Mouse (Mus musculus) adrenal gland, adult 10 weeks (tissue): ENCODE results near the gene Phgdh. TPM values are rescaled to one million over a fixed set of nuclear protein-coding genes. Genes with fewer than 3 reads are reported as not detected.

ENCODE experiments used
- polyA plus RNA-seq: library from polyadenylated mRNA; stranded (reverse); fragments of 350-450 nt; fragmentation: Illumina TruSeq; extraction: RNeasy Lipid Tissue Mini Kit (QIAGEN cat#74804); gene quantifications from one replicate; pipeline ENCODE4 v1.2.3, GENCODE M21; 2014; ENCODE audit warnings: low read depth, low replicate concordance

Gene Phgdh
- 3.9 TPM for polyA plus RNA-seq

DNA sequence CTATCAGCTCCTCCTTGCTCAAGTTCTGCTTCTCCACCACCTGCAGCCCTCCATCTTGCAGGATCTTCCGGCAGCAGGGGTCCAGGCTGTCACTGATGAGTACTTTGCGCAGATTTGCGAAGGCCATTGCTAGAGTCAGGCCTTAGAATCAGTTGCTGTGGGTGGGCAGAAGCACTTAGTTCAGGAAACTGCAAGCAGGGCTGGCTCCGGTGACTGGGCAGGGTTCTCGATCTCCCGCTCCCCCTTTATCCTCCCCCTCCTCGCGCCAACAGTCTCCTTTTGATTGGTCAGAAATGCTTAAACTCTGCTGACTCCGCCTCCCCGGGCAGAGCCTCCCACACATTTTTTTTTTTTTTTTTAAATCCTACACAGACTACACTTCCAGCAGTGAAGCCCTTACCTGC lies at the start of gene Phgdh:
Gene Phgdh, minus strand, starts transcription at position 285 of the 404 bp plus-strand sequence.

DNA sequence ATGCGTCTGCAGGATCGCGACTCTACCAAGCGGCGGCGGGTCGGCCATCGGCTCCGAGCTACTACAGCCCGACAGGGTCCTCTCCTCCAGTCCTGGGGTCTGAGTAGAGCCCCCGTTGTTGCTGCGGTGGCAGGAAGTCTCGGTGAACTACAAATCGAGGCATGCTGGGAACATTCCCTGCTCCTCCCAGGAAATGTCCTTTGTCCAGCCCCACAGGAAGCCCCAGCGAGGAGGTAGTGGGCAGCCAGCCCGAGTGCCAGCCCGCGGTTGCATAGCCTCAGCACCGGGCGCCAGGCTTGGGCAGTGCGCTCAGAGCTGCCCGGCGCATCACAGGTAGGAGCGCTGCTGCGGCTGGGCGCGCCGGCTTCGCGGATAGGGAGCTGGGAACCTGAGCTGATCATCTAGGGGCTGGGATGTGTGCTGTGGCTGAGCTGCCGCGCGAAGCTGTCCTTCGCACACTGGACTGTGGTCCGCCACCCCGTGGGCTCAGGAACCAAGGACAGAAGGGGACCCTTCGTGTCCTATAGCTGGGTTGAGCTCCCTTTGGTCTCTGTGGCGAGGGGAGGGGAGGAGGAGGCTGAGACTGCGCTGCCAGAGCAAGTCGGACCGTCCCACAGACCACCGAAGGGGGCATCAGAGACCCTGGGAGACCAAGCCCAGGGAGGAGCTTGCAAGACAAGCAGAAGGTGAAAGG lies 42.6 kb upstream of the Phgdh start, which contains the start of gene Zfp697:
Gene Zfp697, plus strand, starts transcription at position 216 of the 694 bp plus-strand sequence.

DNA sequence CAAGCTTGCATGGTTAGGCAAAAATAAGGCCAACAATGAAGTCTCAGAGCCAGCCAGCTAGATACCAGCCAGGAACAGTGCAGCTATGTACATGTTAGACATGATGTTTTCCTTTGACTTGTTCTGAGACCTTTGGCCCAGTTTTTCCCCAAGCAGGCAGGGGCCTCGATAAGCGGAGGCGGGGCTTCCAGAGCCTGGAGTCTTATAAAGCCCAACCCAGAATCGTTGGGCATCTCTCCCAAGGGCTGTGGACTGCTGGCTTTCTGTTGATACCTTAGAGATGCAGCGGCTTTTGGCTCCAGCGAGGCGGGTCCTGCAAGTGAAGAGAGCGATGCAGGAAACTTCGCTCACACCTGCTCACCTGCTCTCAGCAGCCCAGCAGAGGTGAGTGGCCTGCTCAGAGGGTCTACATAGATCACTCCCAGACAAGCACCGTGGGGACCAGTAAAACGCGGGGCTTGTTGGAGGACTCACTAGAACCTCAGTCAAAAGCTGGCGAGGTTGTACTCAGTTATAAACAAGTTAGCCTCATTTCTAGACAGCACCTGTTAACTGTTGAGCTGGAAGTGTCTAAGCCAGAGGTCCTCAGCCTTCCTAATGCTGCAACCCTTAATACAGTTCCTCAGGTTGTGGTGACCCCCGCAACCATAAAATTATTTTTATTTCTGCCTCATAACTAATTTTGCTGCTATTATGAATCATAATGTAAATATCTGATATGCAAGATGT lies 59.4 kb downstream of the Phgdh start, which contains the start of gene Hmgcs2:
Gene Hmgcs2, plus strand, starts transcription at position 232 of the 729 bp plus-strand sequence.

Other genes starting within 250 kb of the Phgdh start
- gene Adam30, start 179.4 kb downstream of the Phgdh start, polyA plus RNA-seq = not detected
- gene Reg4, start 117.8 kb downstream of the Phgdh start, polyA plus RNA-seq = not detected
- 4.5 TPM for gene Hmgcs2, start 59.6 kb downstream of the Phgdh start, polyA plus RNA-seq
- gene Zfp697, start 42.5 kb upstream of the Phgdh start, polyA plus RNA-seq = 7.0 TPM
- not detected for gene Gm4450, start 117.1 kb upstream of the Phgdh start, polyA plus RNA-seq
- not detected for gene Hsd3b4, start 170.5 kb upstream of the Phgdh start, polyA plus RNA-seq
- not detected for gene Gm10681, start 248.8 kb upstream of the Phgdh start, polyA plus RNA-seq